Mouse (Mus musculus) MEL (cell line): ENCODE data around the gene Dpf3.

ENCODE experiments used
- CHD2 ChIP-seq: IDR thresholded peaks from 2 replicates; pipeline ENCODE4 v1.6.1; 2011; ENCODE audit warnings: low read length, improper control_type of control experiment
- CTCF ChIP-seq, 3 experiments: IDR thresholded peaks in 2 of 3; conservative IDR thresholded peaks in 1 of 3; 2 replicates each; pipeline ENCODE4 v1.5.1; 2011 to 2012; ENCODE audit warnings: low read length in 3 of 3, low read depth in 2 of 3, mild to moderate bottlenecking in 2 of 3, improper control_type of control experiment in 1 of 3, inconsistent platforms in 1 of 3, mixed read lengths in 1 of 3, moderate library complexity in 1 of 3; ENCODE audit not compliant: control insufficient read depth in 1 of 3, insufficient read depth in 1 of 3, poor library complexity in 1 of 3, severe bottlenecking in 1 of 3
- EP300 ChIP-seq, 2 experiments: IDR thresholded peaks; 2 replicates each; pipeline ENCODE4 v1.6.1; 2011; ENCODE audit warnings: improper control_type of control experiment in 2 of 2, low read length in 2 of 2, low read depth in 1 of 2, mild to moderate bottlenecking in 1 of 2
- JUND ChIP-seq: IDR thresholded peaks from 2 replicates; pipeline ENCODE4 v1.6.1; 2011; ENCODE audit warnings: low read depth, mild to moderate bottlenecking, improper control_type of control experiment, low read length
- MAFK ChIP-seq: IDR thresholded peaks from 2 replicates; pipeline ENCODE4 v1.6.1; 2011; ENCODE audit warnings: low read depth, mild to moderate bottlenecking, low read length, improper control_type of control experiment, borderline replicate concordance
- MAX ChIP-seq: IDR thresholded peaks from 2 replicates; pipeline ENCODE4 v1.6.1; 2011; ENCODE audit warnings: low read length, improper control_type of control experiment
- MXI1 ChIP-seq: IDR thresholded peaks from 2 replicates; pipeline ENCODE4 v1.6.1; 2011; ENCODE audit warnings: mild to moderate bottlenecking, low read depth, low read length, improper control_type of control experiment
- NRF1 ChIP-seq: IDR thresholded peaks from 2 replicates; pipeline ENCODE4 v1.6.1; 2014; ENCODE audit warnings: low read depth, mild to moderate bottlenecking, inconsistent platforms, low read length, improper control_type of control experiment, moderate library complexity; ENCODE audit not compliant: poor library complexity, insufficient read depth, severe bottlenecking
- POLR2A ChIP-seq, 2 experiments: IDR thresholded peaks; 2 replicates each; pipeline ENCODE4 v1.6.1; 2011 to 2012; ENCODE audit warnings: low read length in 2 of 2, mild to moderate bottlenecking in 2 of 2, control low read depth in 1 of 2, improper control_type of control experiment in 1 of 2, low read depth in 1 of 2, moderate library complexity in 1 of 2; ENCODE audit not compliant: control insufficient read depth in 1 of 2, insufficient read depth in 1 of 2, poor library complexity in 1 of 2
- ZC3H11A ChIP-seq: IDR thresholded peaks from 2 replicates; pipeline ENCODE4 v1.6.1; 2012; ENCODE audit warnings: low read depth, mild to moderate bottlenecking, inconsistent platforms, low read length, improper control_type of control experiment
- ZMIZ1 ChIP-seq: IDR thresholded peaks from 2 replicates; pipeline ENCODE4 v1.6.1; 2012; ENCODE audit warnings: low read depth, mild to moderate bottlenecking, inconsistent platforms, low read length, improper control_type of control experiment, moderate library complexity
- ZNF384 ChIP-seq: IDR thresholded peaks from 2 replicates; pipeline ENCODE4 v1.6.1; 2012; ENCODE audit warnings: low read depth, mild to moderate bottlenecking, inconsistent platforms, low read length, improper control_type of control experiment

GRCm38 (mm10) chr12:83348246-83348645 lies 139.3 kb downstream of the Dpf3 start:
- TF ChIP-seq POLR2A (IDR thresholded peaks at IDR 0.05; ENCODE audit: control insufficient read depth in 1 of 2, insufficient read depth in 1 of 2, low read depth in 1 of 2, low read length in 2 of 2, poor library complexity in 1 of 2) (no peak), CTCF (IDR thresholded peaks at IDR 0.05 in 2 of 3, conservative IDR thresholded peaks at IDR 0.05 in 1 of 3; ENCODE audit: control insufficient read depth in 1 of 3, insufficient read depth in 1 of 3, low read depth in 2 of 3, low read length in 3 of 3, poor library complexity in 1 of 3, severe bottlenecking in 1 of 3) (no peak), JUND (no peak), ZC3H11A (no peak), NRF1 (no peak), ZNF384 (no peak), MXI1 (no peak), CHD2 (no peak), EP300 (IDR thresholded peaks at IDR 0.05; ENCODE audit: low read depth in 1 of 2, low read length in 2 of 2) (no peak), ZMIZ1 (no peak), MAFK (no peak), MAX (no peak)
